Mouse (Mus musculus) embryonic facial prominence, embryonic 14.5 days (tissue): ENCODE results near the gene Tns3. TPM values are rescaled to one million over a fixed set of nuclear protein-coding genes. Genes with fewer than 3 reads are reported as not detected.
A peak's percentile ranks its signal among the peaks of the same experiment; 100 is the strongest.

ENCODE experiments used
- ATAC-seq: fragments of 200-750 bp; cut with Nextera tagmentation; 2 replicates; pipeline ENCODE4 v1.8.0; 2017; ENCODE audit warnings: low read depth, moderate number of reproducible peaks, moderate TSS enrichment
- DNase-seq: peaks from one replicate; pipeline ENCODE4 v3.0.0-alpha.2; 2015; ENCODE audit warnings: low spot score
- H3K27ac ChIP-seq: fragments of 300-500 bp; sonication (generic); replicated peaks from 2 replicates; pipeline ENCODE4 v1.5.1; 2014; ENCODE audit warnings: low read depth, mild to moderate bottlenecking, low read length, moderate library complexity
- H3K27me3 ChIP-seq: fragments of 300-500 bp; sonication (generic); replicated peaks from 2 replicates; pipeline ENCODE4 v1.6.1; 2014; ENCODE audit warnings: low read length; ENCODE audit not compliant: control insufficient read depth, insufficient read depth
- H3K36me3 ChIP-seq: fragments of 300-500 bp; sonication (generic); 2 replicates; pipeline ENCODE4 v1.6.1; 2014; ENCODE audit warnings: low read length, mixed read lengths; ENCODE audit not compliant: control insufficient read depth, insufficient read depth
- H3K4me1 ChIP-seq: fragments of 300-500 bp; sonication (generic); 2 replicates; pipeline ENCODE4 v1.6.1; 2014; ENCODE audit warnings: antibody characterized with exemption, low read length; ENCODE audit not compliant: control insufficient read depth, insufficient read depth
- H3K4me2 ChIP-seq: fragments of 300-500 bp; sonication (generic); 2 replicates; pipeline ENCODE4 v1.6.1; 2014; ENCODE audit warnings: low read depth, mild to moderate bottlenecking, low read length, moderate library complexity, mixed read lengths
- H3K4me3 ChIP-seq: fragments of 300-500 bp; sonication (generic); 2 replicates; pipeline ENCODE4 v1.5.1; 2014; ENCODE audit warnings: low read depth, mild to moderate bottlenecking, low read length
- H3K9ac ChIP-seq: fragments of 300-500 bp; sonication (generic); 2 replicates; pipeline ENCODE4 v1.6.1; 2014; ENCODE audit warnings: low read depth, mild to moderate bottlenecking, low read length, moderate library complexity, mixed read lengths
- H3K9me3 ChIP-seq: fragments of 300-500 bp; sonication (generic); 2 replicates; pipeline ENCODE4 v1.6.1; 2016; ENCODE audit warnings: low read length; ENCODE audit not compliant: control insufficient read depth
- WGBS: fragments of 180-500 bp; shearing (Covaris S2); extraction: QIAGEN DNeasy Blood & Tissue Kit; methylation state at CpG from one replicate; pipeline ENCODE4 v1.1.7; 2014; 5-methylcytosine and 5-hydroxymethylcytosine counted together
- polyA plus RNA-seq: library from polyadenylated mRNA; unstranded; fragments of >200 nt; fragmentation: Nextera tagmentation; extraction: Ambion mirVana; gene quantifications from 2 replicates; pipeline ENCODE4 v1.2.1, GENCODE M21; 2014

The Tns3 gene
- polyA plus RNA-seq, 1 experiment from 2014 or later, result 19.3 TPM

DNA sequence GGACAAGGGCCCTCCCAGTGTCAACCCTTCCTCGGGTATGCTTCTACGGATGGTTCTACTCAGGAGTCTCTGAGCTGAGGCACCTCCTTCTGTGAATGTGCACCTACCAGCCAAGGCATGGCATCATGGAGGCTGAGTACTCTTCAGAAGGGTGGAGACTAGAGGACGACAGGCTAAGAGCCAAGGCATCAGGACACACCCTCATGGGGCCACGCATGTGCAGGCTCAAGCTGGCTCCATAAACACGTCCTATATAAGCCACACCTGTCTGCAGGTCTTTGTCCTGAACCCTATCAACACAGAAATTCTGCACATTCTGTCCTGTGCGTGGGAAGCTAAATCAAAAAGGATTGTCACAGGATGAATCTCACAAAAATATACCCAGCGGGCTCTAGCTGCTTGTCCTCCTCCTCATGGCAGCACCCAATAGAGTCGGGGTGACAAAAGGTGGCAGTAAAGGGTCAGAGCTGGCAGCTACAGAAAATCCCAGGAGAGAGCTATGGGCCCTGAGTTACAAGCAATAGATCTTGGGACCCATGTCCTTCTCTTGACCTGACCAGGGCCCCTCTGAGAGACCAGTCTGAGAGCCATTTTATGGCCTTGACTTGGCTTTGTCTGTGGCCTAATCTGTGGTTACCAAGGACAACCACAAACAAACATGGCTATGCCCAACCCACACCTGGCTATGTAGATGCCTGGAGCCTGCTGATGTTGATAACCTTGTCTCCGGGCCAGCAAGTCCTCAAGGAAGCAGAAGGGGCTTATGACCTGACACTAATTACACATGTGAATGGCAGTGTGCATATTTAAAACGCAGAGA is 82.0 kb downstream of the Tns3 start:
- no peak for DNase-seq
- no peak overlapping the region for H3K9ac ChIP-seq
- no peaks in the 10 kb centered on the region for H3K9me3 ChIP-seq
- WGBS, result 82% methylated on average over 10 of the region's 10 CpGs
- no peaks in the 10 kb centered on the region for H3K27me3 ChIP-seq
- no peak overlapping the region for H3K4me3 ChIP-seq
- H3K4me2 ChIP-seq, result no peak overlapping the region
- H3K27ac ChIP-seq, result no peak overlapping the region
- peaks cover 20% of the 10 kb centered on the region for H3K36me3 ChIP-seq
- ATAC-seq, result peak; percentile 24; the same call in 1 of the 2 replicates
- peaks cover 11% of the 10 kb centered on the region; the same call in 1 of the 2 replicates for H3K4me1 ChIP-seq

GRCm38 (mm10) chr11:8579789-8580188 is 84.5 kb downstream of the Tns3 start:
- no peak for ATAC-seq

DNA sequence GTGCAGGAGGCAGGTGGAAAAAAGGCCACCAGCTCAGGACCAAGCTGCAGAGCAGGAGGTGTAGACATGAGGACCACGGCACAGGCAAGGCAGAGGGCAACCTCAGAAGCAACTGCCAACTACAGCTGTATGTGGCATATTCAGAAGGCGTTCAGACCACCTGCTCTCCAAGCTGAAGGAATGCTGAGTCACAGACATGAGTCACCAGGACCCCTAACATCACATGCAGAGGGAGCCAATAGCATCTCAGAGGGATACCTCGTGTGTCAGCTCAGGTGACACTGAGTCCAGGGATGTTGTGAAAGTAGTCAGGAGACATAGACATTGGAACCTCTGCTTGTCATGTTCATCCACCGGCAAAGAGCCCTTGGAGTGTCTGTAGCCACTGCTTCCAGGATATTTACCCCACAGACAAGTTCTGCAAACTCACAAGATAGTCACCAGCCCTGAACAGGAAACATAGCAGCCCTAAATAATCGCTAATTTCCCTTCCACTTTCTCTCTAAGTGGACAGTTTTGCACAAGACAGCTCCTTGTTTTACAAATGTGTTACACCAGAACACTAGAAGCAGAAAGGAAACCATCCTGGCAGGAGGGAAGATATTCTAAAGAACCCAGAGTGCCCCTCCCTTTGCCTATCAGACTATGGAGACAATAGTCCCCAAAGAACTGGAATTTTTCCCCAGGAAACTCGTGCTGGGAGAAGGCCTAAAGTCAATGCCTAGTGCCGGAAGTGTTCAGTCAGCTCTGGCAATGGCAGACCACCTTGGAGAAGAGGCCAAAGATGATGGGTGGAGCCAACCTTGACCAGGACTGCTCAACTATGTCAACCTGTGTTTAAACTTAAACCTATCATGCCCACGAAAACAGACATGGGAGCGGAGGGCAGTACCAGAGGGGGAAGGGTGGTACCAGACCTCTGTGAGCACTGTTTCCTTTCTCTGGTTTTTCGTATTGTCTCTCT is 88.8 kb downstream of the Tns3 start:
- peaks cover 23% of the 10 kb centered on the region; the same call in 1 of the 2 replicates for H3K36me3 ChIP-seq
- DNase-seq, result no peak
- H3K4me2 ChIP-seq, result no peak overlapping the region
- H3K27ac ChIP-seq, result no peak overlapping the region
- no peak overlapping the region for H3K9ac ChIP-seq
- ATAC-seq, result no peak
- H3K9me3 ChIP-seq, result no peaks in the 10 kb centered on the region
- no peak overlapping the region for H3K4me3 ChIP-seq
- 67% methylated on average over 10 of the region's 10 CpGs for WGBS
- H3K4me1 ChIP-seq, result no peaks in the 10 kb centered on the region
- H3K27me3 ChIP-seq, result no peaks in the 10 kb centered on the region

More at GRCm38 (mm10) chr11:8579789-8580188, 84.5 kb downstream of the Tns3 start:
- H3K9ac ChIP-seq, result no peak overlapping the region
- H3K4me3 ChIP-seq, result no peak overlapping the region
- DNase-seq, result no peak
- 0 out of 2 replicates have a peak overlapping the region, but pooled peaks have one; percentile 6 for H3K27ac ChIP-seq
- H3K4me2 ChIP-seq, result no peak overlapping the region
- 78% methylated on average over 5 of the region's 5 CpGs for WGBS
- peaks cover 7% of the 10 kb centered on the region; the same call in 1 of the 2 replicates for H3K4me1 ChIP-seq
- no peaks in the 10 kb centered on the region for H3K27me3 ChIP-seq
- H3K9me3 ChIP-seq, result no peaks in the 10 kb centered on the region
- peaks cover 28% of the 10 kb centered on the region for H3K36me3 ChIP-seq

DNA sequence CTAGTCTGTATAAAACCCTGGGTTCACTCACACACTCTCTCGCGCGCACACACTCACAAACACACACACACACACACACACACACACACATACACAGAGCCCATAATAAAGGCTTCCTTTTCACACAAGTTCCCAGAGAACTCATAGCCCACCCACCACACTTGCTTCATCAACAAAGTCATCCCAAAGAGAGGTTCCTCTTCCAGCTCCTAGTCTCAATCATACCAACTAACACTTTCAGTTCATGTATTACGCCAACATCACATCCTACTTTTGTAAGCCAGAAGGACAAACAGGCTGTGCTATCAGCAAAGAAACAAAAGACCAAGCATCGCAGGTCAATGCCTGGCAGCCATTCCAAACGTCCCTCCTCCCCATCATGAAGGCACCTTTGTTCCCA is 89.8 kb downstream of the Tns3 start:
- H3K4me1 ChIP-seq, result peaks cover 7% of the 10 kb centered on the region; the same call in 1 of the 2 replicates
- peaks cover 23% of the 10 kb centered on the region; the same call in 1 of the 2 replicates for H3K36me3 ChIP-seq
- no peak overlapping the region for H3K4me2 ChIP-seq
- no peaks in the 10 kb centered on the region for H3K27me3 ChIP-seq
- no peak for ATAC-seq
- no peak overlapping the region for H3K27ac ChIP-seq
- no peak for DNase-seq
- no peak overlapping the region for H3K9ac ChIP-seq
- H3K4me3 ChIP-seq, result no peak overlapping the region
- H3K9me3 ChIP-seq, result no peaks in the 10 kb centered on the region
- WGBS, result 84% methylated on average over 6 of the region's 6 CpGs

GRCm38 (mm10) chr11:8572762-8573161 is 91.6 kb downstream of the Tns3 start:
- DNase-seq, result no peak
- Histone ChIP-seq H3K4me3 (no peak overlapping the region), H3K36me3 (peaks cover 18% of the 10 kb centered on the region; the same call in 1 of the 2 replicates), H3K27me3 (no peaks in the 10 kb centered on the region), H3K4me2 (no peak overlapping the region), H3K4me1 (peaks cover 11% of the 10 kb centered on the region; the same call in 1 of the 2 replicates), H3K9me3 (no peaks in the 10 kb centered on the region), H3K27ac (no peak overlapping the region), H3K9ac (no peak overlapping the region)
- ATAC-seq, result no peak
- WGBS, result 87% methylated on average over 7 of the region's 7 CpGs

DNA sequence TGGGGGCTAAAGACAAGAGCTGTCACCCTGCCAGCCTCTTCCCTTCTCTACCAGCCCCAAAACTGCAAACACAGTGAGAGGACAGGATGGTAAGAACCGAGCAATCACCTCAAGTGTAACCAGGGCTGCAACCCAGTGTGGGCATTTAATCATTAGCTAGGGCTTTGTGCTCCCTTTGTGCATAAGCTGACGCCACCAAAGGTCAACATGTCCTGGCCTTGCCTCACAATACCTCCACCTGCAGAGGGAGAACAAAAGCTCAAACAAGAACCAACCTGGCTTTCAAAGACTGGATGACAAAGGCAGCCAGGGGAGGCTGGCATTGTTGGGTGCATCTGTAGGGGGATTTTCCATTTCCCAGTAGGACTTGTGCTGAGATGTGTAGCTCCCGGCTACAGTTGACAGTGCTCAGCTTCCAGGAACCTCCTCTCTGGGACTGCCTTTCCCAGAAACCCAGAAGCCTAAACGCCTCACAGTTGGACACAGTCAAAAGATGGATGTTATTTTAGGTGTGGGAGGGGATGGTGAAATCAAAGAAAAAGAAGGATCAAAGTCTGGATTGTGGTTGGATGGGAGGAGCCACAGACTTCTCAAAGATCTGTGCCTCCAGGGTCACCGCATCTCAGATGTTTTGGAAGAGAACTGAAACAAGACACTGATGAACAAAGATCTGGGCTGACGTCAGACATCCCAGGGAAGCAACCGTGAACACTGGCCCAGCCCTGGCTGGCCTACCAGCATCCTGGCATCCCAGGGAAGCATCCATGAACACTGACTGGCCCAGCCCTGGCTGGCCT is 94.9 kb downstream of the Tns3 start:
- DNase-seq (peak; percentile 70), ATAC-seq (peak; percentile 42)
- 21% methylated on average over 7 of the region's 7 CpGs for WGBS
- no peak overlapping the region for H3K4me2 ChIP-seq
- H3K9ac ChIP-seq, result no peak overlapping the region
- H3K4me3 ChIP-seq, result no peak overlapping the region
- peaks cover 11% of the 10 kb centered on the region; the same call in 1 of the 2 replicates for H3K4me1 ChIP-seq
- 0 out of 2 replicates have a peak overlapping the region, but pooled peaks have one; percentile 11 for H3K27ac ChIP-seq
- H3K36me3 ChIP-seq, result peaks cover 19% of the 10 kb centered on the region; the same call in 1 of the 2 replicates
- no peaks in the 10 kb centered on the region for H3K27me3 ChIP-seq
- H3K9me3 ChIP-seq, result no peaks in the 10 kb centered on the region

DNA sequence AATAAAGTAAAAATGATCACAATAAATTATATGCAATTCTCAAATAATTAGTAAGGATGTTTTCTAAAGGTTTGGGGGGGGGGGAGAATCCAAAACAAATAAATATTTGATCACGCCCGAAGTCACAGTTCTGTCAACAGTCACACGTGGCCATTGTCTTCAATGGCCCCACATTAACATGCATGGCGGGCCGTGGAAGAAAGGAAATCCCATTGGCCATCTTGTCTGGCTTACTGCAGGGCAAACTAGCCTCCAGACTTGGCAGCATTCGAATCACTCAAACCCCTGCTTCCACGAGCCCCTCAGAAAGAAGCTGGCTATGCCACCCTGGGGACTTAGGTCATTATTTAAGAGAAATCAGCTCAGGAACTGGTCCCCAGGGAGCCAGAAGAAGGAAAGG is 95.5 kb downstream of the Tns3 start:
- no peak for ATAC-seq
- no peaks in the 10 kb centered on the region for H3K27me3 ChIP-seq
- no peak for DNase-seq
- H3K4me2 ChIP-seq, result no peak overlapping the region
- H3K4me1 ChIP-seq, result peaks cover 11% of the 10 kb centered on the region; the same call in 1 of the 2 replicates
- H3K27ac ChIP-seq, result no peak overlapping the region
- WGBS, result 63% methylated on average over 7 of the region's 7 CpGs
- no peak overlapping the region for H3K4me3 ChIP-seq
- H3K9me3 ChIP-seq, result no peaks in the 10 kb centered on the region
- H3K9ac ChIP-seq, result no peak overlapping the region
- peaks cover 19% of the 10 kb centered on the region; the same call in 1 of the 2 replicates for H3K36me3 ChIP-seq
